29 mouse cellular contexts compared by ENCODE assay signal in genomic region chr11:35655836-35656235, GRCm38 (mm10).
DNase-seq lines count a peak whose midpoint lies in the region; ATAC-seq and TF ChIP-seq lines count a peak whose summit lies in the region.
"Had no signal": no experiment of that assay in that cellular context is flagged by ENCODE, and none has a peak within 500 bp of the region (broad histone marks: within the 10 kb centered on the region; RNA-seq: fewer than 3 reads in every experiment).

No protein-coding gene starts in this region.

- TF ChIP-seq CTCF in thymus, adult 2 months (IDR thresholded peaks at IDR 0.05; ENCODE audit: borderline replicate concordance, control insufficient read depth, extremely low read depth, insufficient read depth, low read length, poor library complexity), result no peak

- no peak overlapping the region for H3K9ac ChIP-seq in embryonic facial prominence, embryonic 12.5 days
- H3K9ac ChIP-seq: forebrain, embryonic 13.5 days; heart, embryonic 12.5 days; heart, embryonic 15.5 days; hindbrain, embryonic 13.5 days; intestine, embryonic 15.5 days had no signal

- H3K27me3 ChIP-seq in embryonic facial prominence, embryonic 12.5 days, result no peaks in the 10 kb centered on the region
- H3K27me3 ChIP-seq in limb, embryonic 10.5 days (ENCODE audit: low read depth, poor library complexity, severe bottlenecking), result no peaks in the 10 kb centered on the region
- no peaks in the 10 kb centered on the region for H3K27me3 ChIP-seq in thymus, adult 2 months (ENCODE audit: control insufficient read depth, insufficient read depth, low read length)
- H3K27me3 ChIP-seq: CH12.LX; heart, embryonic 12.5 days; heart, embryonic 15.5 days; intestine, embryonic 15.5 days had no signal

- peaks cover 8% of the 10 kb centered on the region for H3K36me3 ChIP-seq in embryonic facial prominence, embryonic 12.5 days
- H3K36me3 ChIP-seq in limb, embryonic 10.5 days, result peaks cover 31% of the 10 kb centered on the region
- no peaks in the 10 kb centered on the region for H3K36me3 ChIP-seq in thymus, adult 2 months (ENCODE audit: control insufficient read depth, insufficient read depth, low read length)
- H3K36me3 ChIP-seq: forebrain, embryonic 10.5 days; G1E; heart, embryonic 15.5 days; hindbrain, embryonic 13.5 days; intestine, embryonic 15.5 days had no signal

- no peaks in the 10 kb centered on the region for H3K9me3 ChIP-seq in embryonic facial prominence, embryonic 12.5 days
- no peaks in the 10 kb centered on the region for H3K9me3 ChIP-seq in limb, embryonic 10.5 days (replicated peaks)
- H3K9me3 ChIP-seq: forebrain, embryonic 10.5 days; forebrain, embryonic 13.5 days; heart, embryonic 12.5 days; heart, embryonic 15.5 days; hindbrain, embryonic 10.5 days; hindbrain, embryonic 13.5 days; intestine, embryonic 15.5 days had no signal

- no peak overlapping the region for H3K4me3 ChIP-seq in embryonic facial prominence, embryonic 12.5 days
- H3K4me3 ChIP-seq in limb, embryonic 10.5 days, result no peak overlapping the region
- no peak overlapping the region for H3K4me3 ChIP-seq in thymus, adult 2 months (ENCODE audit: control insufficient read depth, insufficient read depth, low read length)
- H3K4me3 ChIP-seq: forebrain, embryonic 10.5 days; forebrain, embryonic 13.5 days; gastrocnemius, adult 2 months; heart, embryonic 12.5 days; heart, embryonic 15.5 days; hindbrain, embryonic 10.5 days; hindbrain, embryonic 13.5 days; intestine, embryonic 15.5 days had no signal

- TF ChIP-seq POLR2A in thymus, adult 2 months (IDR thresholded peaks at IDR 0.05; ENCODE audit: control insufficient read depth, extremely low read depth, insufficient read depth, low read length, poor library complexity), result no peak

- peak; percentile 40 for DNase-seq in embryo, embryonic 10.5 days (ENCODE audit: low spot score)
- DNase-seq in embryo, embryonic 10 days (ENCODE audit: low spot score), result no peak
- DNase-seq in limb, embryonic 10.5 days (ENCODE audit: low spot score), result peak; percentile 61
- DNase-seq in gastrocnemius, postnatal 10 days, result no peak
- DNase-seq in thymus, adult 2 months, result no peak
- DNase-seq: adrenal gland, postnatal 10 days; adrenal gland, postnatal 36 days; cerebellum, adult 18-20 months; cerebellum, adult 9-10 months; cerebellum, postnatal 14 days; gastrocnemius, adult 2 months; gastrocnemius, postnatal 25 days; heart, adult 18-20 months; heart, postnatal 10 days; heart, postnatal 36 days; kidney, adult 11 months had no signal

- 0 out of 2 replicates have a peak, but pooled peaks cover 6% of the 10 kb centered on the region for H3K4me1 ChIP-seq in embryonic facial prominence, embryonic 12.5 days
- H3K4me1 ChIP-seq in limb, embryonic 10.5 days, result peaks cover 12% of the 10 kb centered on the region
- H3K4me1 ChIP-seq in thymus, adult 2 months (replicated peaks; ENCODE audit: control insufficient read depth, insufficient read depth, low read length), result no peaks in the 10 kb centered on the region
- H3K4me1 ChIP-seq: forebrain, embryonic 10.5 days; forebrain, embryonic 13.5 days; heart, embryonic 12.5 days; heart, embryonic 15.5 days; hindbrain, embryonic 10.5 days; intestine, embryonic 15.5 days had no signal

- peak; percentile 49; the same call in 1 of the 2 replicates for ATAC-seq in embryonic facial prominence, embryonic 12.5 days (ENCODE audit: insufficient number of reproducible peaks, insufficient read depth, low FRiP score, low TSS enrichment)
- ATAC-seq: forebrain, embryonic 13.5 days; forebrain, embryonic 16.5 days; hindbrain, embryonic 16.5 days; intestine, embryonic 15.5 days; Patski had no signal

- H3K4me2 ChIP-seq in embryonic facial prominence, embryonic 12.5 days (replicated peaks), result no peak overlapping the region
- H3K4me2 ChIP-seq: forebrain, embryonic 13.5 days; heart, embryonic 12.5 days; heart, embryonic 15.5 days; hindbrain, embryonic 13.5 days; intestine, embryonic 15.5 days had no signal

- H3K27ac ChIP-seq in embryonic facial prominence, embryonic 12.5 days, result no peak overlapping the region
- H3K27ac ChIP-seq in limb, embryonic 10.5 days, result peak overlapping the region; percentile 51; the same call in 1 of the 2 replicates
- H3K27ac ChIP-seq in thymus, adult 2 months (ENCODE audit: control insufficient read depth, insufficient read depth, low read length), result no peak overlapping the region
- H3K27ac ChIP-seq: forebrain, embryonic 10.5 days; forebrain, embryonic 13.5 days; gastrocnemius, adult 2 months; heart, embryonic 15.5 days; hindbrain, embryonic 10.5 days; hindbrain, embryonic 13.5 days; intestine, embryonic 15.5 days had no signal

Comparison
In these comparisons a context has a peak if more than half of its experiments do, and no peak if none do; other contexts are left out.
1. DNase-seq: peak in embryo, embryonic 10.5 days (single experiment) and limb, embryonic 10.5 days (single experiment); none in embryo, embryonic 10 days (single experiment), gastrocnemius, postnatal 10 days (single experiment) and thymus, adult 2 months (single experiment).